Mouse (Mus musculus): ENCODE data around the gene Slc52a3.

The Slc52a3 gene

GRCm38 (mm10) chr2:151996229-151997189 is at the start of gene Slc52a3:
Gene Slc52a3, plus strand, starts transcription at chr2:151996511.
- DNase-seq (ENCODE audit: low spot score), result peak; percentile 85

GRCm38 (mm10) chr2:151947617-151948016 is 48.7 kb upstream of the Slc52a3 start:
- no peak for DNase-seq (ENCODE audit: low spot score)

- DNase-seq (ENCODE audit: low spot score), result no peak
Measured at GRCm38 (mm10) chr2:151948311-151948710, 48.0 kb upstream of the Slc52a3 start.

- DNase-seq (ENCODE audit: low spot score), result no peak
Measured at GRCm38 (mm10) chr2:151949082-151949774, 47.1 kb upstream of the Slc52a3 start.

GRCm38 (mm10) chr2:151953665-151954064 is 42.6 kb upstream of the Slc52a3 start:
- no peak for DNase-seq (ENCODE audit: low spot score)

- DNase-seq (ENCODE audit: low spot score), result no peak
Measured at GRCm38 (mm10) chr2:151956500-151957137, 39.7 kb upstream of the Slc52a3 start.

- no peak for DNase-seq (ENCODE audit: low spot score)
Measured at GRCm38 (mm10) chr2:151959274-151959673, 37.0 kb upstream of the Slc52a3 start.

- DNase-seq (ENCODE audit: low spot score), result no peak
Measured at GRCm38 (mm10) chr2:151961284-151962196, 34.8 kb upstream of the Slc52a3 start.

- DNase-seq (ENCODE audit: low spot score), result peak; percentile 55
Measured at GRCm38 (mm10) chr2:151962474-151962873, 33.8 kb upstream of the Slc52a3 start.

GRCm38 (mm10) chr2:151963319-151963718 is 33.0 kb upstream of the Slc52a3 start:
- no peak for DNase-seq (ENCODE audit: low spot score)

GRCm38 (mm10) chr2:151964052-151964451 is 32.3 kb upstream of the Slc52a3 start:
- DNase-seq (ENCODE audit: low spot score), result no peak

- no peak for DNase-seq (ENCODE audit: low spot score)
Measured at GRCm38 (mm10) chr2:151967176-151967750, 29.0 kb upstream of the Slc52a3 start.

- DNase-seq (ENCODE audit: low spot score), result no peak
Measured at GRCm38 (mm10) chr2:151967792-151968191, 28.5 kb upstream of the Slc52a3 start.

- DNase-seq (ENCODE audit: low spot score), result no peak
Measured at GRCm38 (mm10) chr2:151968451-151968850, 27.9 kb upstream of the Slc52a3 start.

GRCm38 (mm10) chr2:151968986-151969385 is 27.3 kb upstream of the Slc52a3 start:
- DNase-seq (ENCODE audit: low spot score), result no peak

- DNase-seq (ENCODE audit: low spot score), result no peak
Measured at GRCm38 (mm10) chr2:151969396-151969795, 26.9 kb upstream of the Slc52a3 start.

GRCm38 (mm10) chr2:151970191-151971172 is 25.8 kb upstream of the Slc52a3 start:
- DNase-seq (ENCODE audit: low spot score), result peak; percentile 82

GRCm38 (mm10) chr2:151971748-151972147 is 24.6 kb upstream of the Slc52a3 start:
- DNase-seq (ENCODE audit: low spot score), result no peak

- no peak for DNase-seq (ENCODE audit: low spot score)
Measured at GRCm38 (mm10) chr2:151972880-151973594, 23.3 kb upstream of the Slc52a3 start.

Measured in ovary, postnatal 36 days (tissue).